Mouse (Mus musculus) large intestine, adult 2 months (tissue): ENCODE measurements around the gene Gm10096. TPM values are rescaled to one million over a fixed set of nuclear protein-coding genes. Genes with fewer than 3 reads are reported as not detected.
"Not testable (repeated sequence)": the region's sequence is repeated elsewhere in the genome, so short reads cannot be mapped to it uniquely, and the experiment has no call there.

Experiments used
- DNase-seq: peaks from one replicate; pipeline ENCODE4 v3.0.0-alpha.2; 2012; ENCODE audit warnings: low read depth, low spot score
- WGBS: fragments of 180-500 bp; shearing (Covaris S2); methylation state at CpG from one replicate; pipeline ENCODE4 v1.1.7; 2018; 5-methylcytosine and 5-hydroxymethylcytosine counted together
- polyA plus RNA-seq: library from polyadenylated mRNA; depleted of rRNA; stranded (reverse); fragments of >200 nt; gene quantifications from 2 replicates; pipeline ENCODE4 v1.2.3, GENCODE M21; 2012; rRNA removed

Gene Gm10096
- not detected in 2 replicates for polyA plus RNA-seq

DNA sequence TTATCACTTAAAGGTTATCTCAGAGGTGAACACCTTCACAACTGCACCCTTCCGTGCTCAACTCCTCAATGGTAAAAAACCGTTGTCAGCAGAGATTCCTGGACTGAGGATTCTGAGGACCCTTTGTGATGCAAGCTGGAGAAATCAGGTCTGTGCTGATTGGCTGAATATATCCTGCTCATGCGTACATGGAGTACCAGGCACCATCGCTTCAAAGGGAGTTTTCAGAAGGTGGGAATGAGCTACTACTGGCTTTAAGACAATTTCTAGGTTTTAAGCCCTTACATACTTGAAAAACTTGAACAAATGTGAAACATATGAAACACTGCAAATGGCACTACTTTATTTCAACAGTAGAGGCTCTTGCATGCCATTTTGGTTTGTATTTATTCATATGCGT lies at the start of gene Gm10096:
Gene Gm10096, minus strand, starts transcription at position 101 of the 400 bp plus-strand sequence.
- no CpG with 5 or more reads among the region's 5 CpGs for WGBS
- DNase-seq: not testable (repeated sequence)
